Mouse (Mus musculus) limb, embryonic 13.5 days (tissue): ENCODE measurements at regions not wholly inside any gene's neighbourhood (a gene's known extent, or its start where the extent isn't known, plus 50 kb on each side); places are given as distances from the start of the nearest gene placed in this dataset.

Experiments used
- ATAC-seq: fragments of 200-750 bp; cut with Nextera tagmentation; 2 replicates; pipeline ENCODE4 v1.8.0; 2017; ENCODE audit warnings: low read depth, moderate number of reproducible peaks, moderate TSS enrichment; ENCODE audit not compliant: low FRiP score
- H3K27ac ChIP-seq: fragments of 300-500 bp; sonication (generic); 2 replicates; pipeline ENCODE4 v1.5.1; 2015; ENCODE audit warnings: inconsistent platforms, mild to moderate bottlenecking, moderate library complexity
- H3K27me3 ChIP-seq: fragments of 300-500 bp; sonication (generic); 2 replicates; pipeline ENCODE4 v1.6.1; 2015; ENCODE audit warnings: mild to moderate bottlenecking, inconsistent platforms
- H3K36me3 ChIP-seq: fragments of 300-500 bp; sonication (generic); 2 replicates; pipeline ENCODE4 v1.6.1; 2015; ENCODE audit warnings: inconsistent platforms, mild to moderate bottlenecking, moderate library complexity
- H3K4me1 ChIP-seq: fragments of 300-500 bp; sonication (generic); 2 replicates; pipeline ENCODE4 v1.6.1; 2015; ENCODE audit warnings: inconsistent platforms
- H3K4me2 ChIP-seq: fragments of 300-500 bp; sonication (generic); replicated peaks from 2 replicates; pipeline ENCODE4 v1.6.1; 2015; ENCODE audit warnings: inconsistent platforms, mild to moderate bottlenecking, moderate library complexity
- H3K4me3 ChIP-seq: fragments of 300-500 bp; sonication (generic); 2 replicates; pipeline ENCODE4 v1.5.1; 2015; ENCODE audit warnings: moderate library complexity, mild to moderate bottlenecking, inconsistent platforms
- H3K9ac ChIP-seq: fragments of 300-500 bp; sonication (generic); 2 replicates; pipeline ENCODE4 v1.6.1; 2015; ENCODE audit warnings: mild to moderate bottlenecking, inconsistent platforms
- H3K9me3 ChIP-seq: fragments of 300-500 bp; sonication (generic); 2 replicates; pipeline ENCODE4 v1.6.1; 2016; ENCODE audit warnings: inconsistent platforms
- WGBS: fragments of 180-500 bp; shearing (Covaris S2); methylation state at CpG from one replicate; pipeline ENCODE4 v1.1.7; 2015; 5-methylcytosine and 5-hydroxymethylcytosine counted together

DNA sequence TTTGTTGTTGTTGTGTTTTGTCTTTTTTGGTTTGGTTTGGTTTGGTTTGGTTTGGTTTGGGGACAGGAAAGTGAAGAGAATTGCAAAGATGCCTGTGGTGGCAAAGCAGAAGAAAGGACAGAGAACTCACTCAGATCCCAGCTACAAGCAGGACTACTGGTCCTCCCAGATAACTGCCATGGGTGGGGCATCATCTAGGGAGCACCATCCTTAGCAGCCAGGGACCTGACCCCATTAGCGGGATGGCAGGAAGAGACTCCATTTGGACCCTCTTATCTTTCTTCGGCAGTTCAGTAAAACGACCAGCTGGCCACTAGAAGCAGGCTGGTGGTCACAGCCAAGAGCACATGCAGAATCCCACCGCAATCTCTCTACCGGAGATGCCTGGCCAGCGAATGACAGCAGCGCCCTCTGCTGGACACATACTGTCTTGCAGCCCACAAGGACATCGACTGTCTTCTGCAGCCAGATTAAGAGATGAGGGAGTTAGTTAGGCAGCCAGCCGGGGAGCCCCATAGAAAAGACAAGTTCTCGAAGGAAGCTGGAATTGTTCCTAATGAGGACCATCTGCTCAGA, 119.8 kb downstream of the Gm9195 start:
- Histone ChIP-seq H3K4me3 (no peak overlapping the region), H3K4me1 (no peaks in the 10 kb centered on the region), H3K36me3 (no peaks in the 10 kb centered on the region), H3K9me3 (no peaks in the 10 kb centered on the region), H3K27me3 (peaks cover 10% of the 10 kb centered on the region; the same call in 1 of the 2 replicates), H3K4me2 (no peak overlapping the region; the same call in 1 of the 2 replicates), H3K27ac (no peak overlapping the region), H3K9ac (no peak overlapping the region)
- 7% methylated on average over 10 of the region's 10 CpGs for WGBS
- ATAC-seq, result peak; percentile 66

DNA sequence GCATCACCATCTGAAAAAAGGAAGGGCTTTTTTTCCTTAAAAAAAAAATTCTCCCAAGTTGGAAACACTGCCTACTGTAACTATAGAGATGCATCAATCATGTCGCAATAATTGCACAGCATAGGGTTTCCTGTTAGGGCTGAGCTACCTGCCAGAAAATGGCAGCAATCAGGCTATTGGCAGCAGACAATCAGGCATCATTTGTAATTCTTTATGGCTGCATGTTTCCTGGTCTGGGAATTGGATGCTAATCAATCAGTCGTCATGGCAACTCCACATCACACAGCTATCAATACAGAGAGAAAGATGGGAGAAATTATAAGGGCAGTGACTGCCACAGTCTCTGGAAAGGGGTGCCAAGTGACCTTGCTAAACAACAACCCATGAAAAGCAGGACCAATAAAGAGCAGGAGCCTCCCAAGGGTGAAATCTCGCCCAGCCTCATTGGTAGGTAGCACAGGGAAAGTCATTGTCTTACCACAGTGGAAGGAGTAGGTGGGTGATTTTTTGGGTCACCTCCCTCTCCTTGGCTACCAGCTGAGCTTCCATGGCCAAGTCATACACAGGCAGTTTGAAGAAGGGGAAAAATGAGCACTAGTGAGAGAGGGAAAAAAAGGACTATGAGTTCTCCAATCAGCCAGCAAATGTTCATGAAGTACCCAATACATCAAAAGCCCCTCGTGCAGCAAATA, 130.7 kb downstream of the Gm9195 start:
- Histone ChIP-seq H3K4me2 (no peak overlapping the region), H3K4me3 (no peak overlapping the region), H3K9ac (no peak overlapping the region), H3K4me1 (peaks cover 4% of the 10 kb centered on the region; the same call in 1 of the 2 replicates), H3K27ac (no peak overlapping the region), H3K36me3 (no peaks in the 10 kb centered on the region), H3K27me3 (no peaks in the 10 kb centered on the region), H3K9me3 (no peaks in the 10 kb centered on the region)
- no peak for ATAC-seq
- WGBS, result 85% methylated on average over 4 of the region's 4 CpGs

DNA sequence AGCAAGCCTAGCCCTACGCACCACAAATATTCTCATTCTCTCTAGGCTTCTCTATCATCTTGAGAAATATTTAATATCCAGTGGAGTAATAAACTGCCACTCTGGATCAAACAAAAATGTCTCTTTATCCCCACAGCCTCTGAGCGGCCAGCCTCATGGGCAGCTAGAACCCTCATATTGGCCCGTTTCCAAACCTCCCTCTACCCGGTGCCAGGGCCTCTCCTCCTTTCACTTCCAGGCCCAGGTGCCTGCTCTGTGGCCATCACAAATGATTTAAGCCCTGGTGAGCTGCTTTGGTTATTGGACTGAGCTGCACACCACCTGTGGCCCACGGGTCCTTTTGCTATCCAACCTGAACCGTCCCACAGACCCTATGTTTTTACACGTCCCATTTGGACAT, 131.5 kb downstream of the Gm9195 start:
- Histone ChIP-seq H3K27ac (no peak overlapping the region), H3K4me3 (no peak overlapping the region), H3K4me1 (peaks cover 4% of the 10 kb centered on the region; the same call in 1 of the 2 replicates), H3K9ac (no peak overlapping the region), H3K9me3 (no peaks in the 10 kb centered on the region), H3K4me2 (no peak overlapping the region), H3K36me3 (no peaks in the 10 kb centered on the region), H3K27me3 (no peaks in the 10 kb centered on the region)
- no peak for ATAC-seq
- WGBS, result 84% methylated on average over 7 of the region's 7 CpGs

DNA sequence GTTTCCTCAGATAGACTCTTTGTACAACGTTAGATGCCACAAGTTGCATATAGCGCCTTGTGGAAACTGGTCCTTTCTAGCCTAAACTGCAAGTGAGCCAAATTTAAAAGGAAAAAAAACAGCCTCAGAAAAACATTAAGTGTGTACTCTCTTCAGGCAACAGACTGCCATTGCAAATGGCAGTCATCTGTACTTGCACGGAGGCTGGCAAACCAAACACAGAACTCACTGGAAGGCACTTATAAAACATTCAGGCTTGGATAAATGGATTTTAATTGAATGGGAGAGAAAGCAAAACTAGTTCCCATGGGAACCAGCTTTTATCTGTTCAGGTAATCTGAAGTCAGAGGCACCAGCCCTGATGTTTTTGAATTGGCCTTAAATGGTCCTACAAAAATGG, 133.7 kb downstream of the Gm9195 start:
- WGBS, result 88% methylated on average over 3 of the region's 3 CpGs
- Histone ChIP-seq H3K9ac (no peak overlapping the region), H3K4me1 (peaks cover 4% of the 10 kb centered on the region; the same call in 1 of the 2 replicates), H3K27ac (no peak overlapping the region), H3K4me3 (no peak overlapping the region), H3K27me3 (no peaks in the 10 kb centered on the region), H3K4me2 (no peak overlapping the region), H3K9me3 (no peaks in the 10 kb centered on the region), H3K36me3 (no peaks in the 10 kb centered on the region)
- no peak for ATAC-seq

DNA sequence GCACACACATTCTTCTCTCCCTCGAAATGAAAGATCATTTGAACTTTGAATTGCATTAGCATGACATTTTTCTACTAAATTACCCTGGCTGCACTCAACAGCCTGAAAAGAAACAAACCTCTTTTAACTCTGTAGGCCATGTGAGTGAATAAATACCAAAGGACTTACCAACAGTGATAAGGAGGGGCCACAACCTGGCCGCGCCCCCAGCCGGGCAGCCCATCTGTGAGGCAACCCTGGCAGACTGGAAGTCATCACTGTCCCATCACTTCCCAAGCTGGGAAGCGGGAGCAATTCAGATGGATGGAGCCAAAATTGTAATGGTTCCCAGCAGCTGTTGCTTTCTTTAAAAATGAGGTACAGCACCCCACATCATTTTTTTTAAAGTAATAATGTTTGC, 149.5 kb downstream of the Gm9195 start:
- H3K27me3 ChIP-seq, result no peaks in the 10 kb centered on the region
- H3K27ac ChIP-seq, result no peak overlapping the region
- H3K4me1 ChIP-seq, result peaks cover 12% of the 10 kb centered on the region; the same call in 1 of the 2 replicates
- no peaks in the 10 kb centered on the region for H3K9me3 ChIP-seq
- no peak overlapping the region for H3K4me3 ChIP-seq
- no peak overlapping the region for H3K4me2 ChIP-seq
- no peak; the same call in 1 of the 2 replicates for ATAC-seq
- H3K9ac ChIP-seq, result no peak overlapping the region
- H3K36me3 ChIP-seq, result no peaks in the 10 kb centered on the region
- 55% methylated on average over 5 of the region's 5 CpGs for WGBS

DNA sequence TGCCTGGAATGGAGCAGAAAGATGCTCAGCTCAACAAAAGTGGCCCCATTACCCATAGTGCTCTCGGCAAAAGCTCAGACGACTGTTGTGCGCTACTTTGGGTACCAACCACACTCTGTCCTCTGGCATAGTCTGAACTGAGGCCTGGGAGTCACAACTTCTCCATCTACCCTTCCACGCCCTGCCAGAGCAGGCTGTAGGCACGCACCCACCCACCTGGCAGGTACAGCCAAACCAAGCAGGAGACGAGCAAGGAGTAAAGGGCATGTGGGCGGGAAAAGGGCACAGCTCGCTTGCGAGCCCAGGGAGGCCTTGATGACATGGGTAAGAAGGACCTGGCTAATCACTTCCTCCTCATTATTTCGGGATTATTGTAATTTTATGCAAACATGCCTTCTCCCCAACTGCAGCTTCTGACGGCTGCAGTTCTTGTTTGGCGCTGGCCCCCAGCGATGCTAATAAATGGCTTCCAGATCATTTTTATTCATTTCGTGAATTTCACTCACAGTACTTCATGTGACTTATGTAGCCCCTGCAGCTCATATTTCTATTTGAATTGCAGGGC, 150.0 kb downstream of the Gm9195 start:
- no peaks in the 10 kb centered on the region for H3K27me3 ChIP-seq
- no peak for ATAC-seq
- H3K36me3 ChIP-seq, result no peaks in the 10 kb centered on the region
- H3K9ac ChIP-seq, result no peak overlapping the region
- no peak overlapping the region for H3K4me2 ChIP-seq
- peaks cover 12% of the 10 kb centered on the region; the same call in 1 of the 2 replicates for H3K4me1 ChIP-seq
- H3K9me3 ChIP-seq, result no peaks in the 10 kb centered on the region
- no peak overlapping the region for H3K4me3 ChIP-seq
- WGBS, result 64% methylated on average over 14 of the region's 14 CpGs
- H3K27ac ChIP-seq, result no peak overlapping the region

DNA sequence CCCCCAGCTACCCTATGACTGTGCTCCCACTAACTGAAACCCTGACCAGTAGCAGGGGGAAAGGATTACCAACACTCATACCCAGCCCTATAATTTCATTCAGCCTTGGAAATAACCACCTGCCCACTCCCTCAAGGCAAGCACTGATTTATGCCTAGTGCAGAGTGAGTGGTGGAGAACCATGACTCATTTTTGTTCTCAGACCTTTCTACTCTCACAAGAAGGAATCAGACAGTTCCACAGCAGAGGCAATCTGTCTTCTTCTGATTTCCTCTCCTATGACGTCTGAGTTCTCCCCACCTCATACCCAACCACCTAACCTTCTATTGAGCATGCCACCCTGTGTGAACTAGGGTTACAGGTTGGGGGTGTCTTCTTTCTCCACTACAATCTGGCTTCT, 153.6 kb downstream of the Gm9195 start:
- no peaks in the 10 kb centered on the region for H3K27me3 ChIP-seq
- no peaks in the 10 kb centered on the region for H3K9me3 ChIP-seq
- no peaks in the 10 kb centered on the region for H3K36me3 ChIP-seq
- no peak overlapping the region for H3K9ac ChIP-seq
- H3K4me1 ChIP-seq, result peaks cover 12% of the 10 kb centered on the region; the same call in 1 of the 2 replicates
- ATAC-seq, result no peak
- H3K27ac ChIP-seq, result no peak overlapping the region
- H3K4me2 ChIP-seq, result no peak overlapping the region
- no peak overlapping the region for H3K4me3 ChIP-seq
- 73% methylated on average over 1 of the region's 1 CpGs for WGBS

DNA sequence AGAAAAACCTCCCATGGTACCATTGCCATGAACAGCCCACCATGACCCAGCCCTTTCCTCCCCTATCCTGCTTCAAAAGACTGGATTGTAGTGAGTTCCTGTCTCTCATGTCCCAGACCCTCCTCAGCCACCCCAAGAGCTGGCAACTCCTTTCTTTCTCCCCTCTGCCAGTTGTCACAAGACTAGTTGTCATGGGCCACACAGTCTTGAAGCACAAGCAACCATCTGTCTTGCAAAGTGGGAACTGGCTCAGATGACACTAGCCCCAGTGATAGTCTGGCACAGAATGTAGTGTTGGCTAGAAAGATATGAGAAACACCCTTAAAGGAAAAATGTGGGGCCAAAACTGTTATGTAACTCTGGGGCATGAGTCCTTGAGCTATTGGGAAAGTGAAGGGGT, 187.8 kb downstream of the Gm9195 start:
- no peaks in the 10 kb centered on the region for H3K9me3 ChIP-seq
- ATAC-seq, result no peak
- H3K9ac ChIP-seq, result no peak overlapping the region
- no peaks in the 10 kb centered on the region for H3K4me1 ChIP-seq
- H3K36me3 ChIP-seq, result no peaks in the 10 kb centered on the region
- peaks cover 4% of the 10 kb centered on the region; the same call in 1 of the 2 replicates for H3K27me3 ChIP-seq
- H3K4me3 ChIP-seq, result no peak overlapping the region
- no peak overlapping the region for H3K27ac ChIP-seq
- H3K4me2 ChIP-seq, result no peak overlapping the region

DNA sequence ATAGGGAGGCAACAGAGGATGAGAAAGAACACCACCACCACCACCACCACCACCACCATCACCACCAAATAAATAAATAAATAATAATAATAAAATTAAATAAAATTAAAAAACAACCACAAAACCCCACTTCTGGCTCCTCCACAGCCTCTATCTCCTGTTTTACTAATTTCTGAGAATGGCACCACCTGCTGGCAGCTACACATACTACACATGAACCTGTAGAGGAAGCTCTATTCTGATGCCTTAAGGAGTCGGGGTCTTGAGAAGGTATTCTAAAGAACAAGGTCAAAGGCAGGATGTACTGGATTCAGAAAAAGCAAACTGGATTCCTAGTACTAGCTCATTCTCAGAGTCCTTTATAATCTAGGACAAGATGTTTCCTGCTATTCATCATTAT, 191.6 kb downstream of the Gm9195 start:
- H3K36me3 ChIP-seq, result no peaks in the 10 kb centered on the region
- no peak overlapping the region for H3K27ac ChIP-seq
- H3K4me1 ChIP-seq, result peaks cover 11% of the 10 kb centered on the region
- no peak overlapping the region for H3K4me3 ChIP-seq
- no peaks in the 10 kb centered on the region for H3K9me3 ChIP-seq
- ATAC-seq, result no peak
- peaks cover 25% of the 10 kb centered on the region; the same call in 1 of the 2 replicates for H3K27me3 ChIP-seq
- no peak overlapping the region for H3K4me2 ChIP-seq
- WGBS, result 74% methylated on average over 1 of the region's 1 CpGs
- H3K9ac ChIP-seq, result no peak overlapping the region

DNA sequence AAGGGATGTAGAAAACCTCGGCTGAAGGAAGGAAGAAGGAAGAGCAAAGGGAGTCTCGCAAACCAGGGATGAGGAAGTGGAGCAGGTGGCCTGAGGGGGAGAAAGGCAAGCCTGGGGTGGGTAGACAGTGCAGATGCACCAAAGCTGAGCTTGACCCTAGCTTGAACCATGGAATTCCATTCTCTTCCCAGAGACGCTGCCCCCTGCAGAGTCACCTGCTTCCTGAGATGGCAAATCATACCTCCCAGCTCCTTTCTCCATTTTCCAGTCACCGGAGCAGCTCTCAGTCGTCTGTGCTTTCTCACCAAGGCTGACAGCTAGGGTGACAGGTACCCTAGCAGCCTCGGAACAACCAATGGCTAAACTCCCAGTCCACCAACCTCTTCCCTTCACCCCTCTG, 197.0 kb downstream of the Gm9195 start:
- Histone ChIP-seq H3K36me3 (no peaks in the 10 kb centered on the region), H3K4me1 (peaks cover 17% of the 10 kb centered on the region), H3K27me3 (peaks cover 37% of the 10 kb centered on the region), H3K4me2 (no peak overlapping the region), H3K9me3 (no peaks in the 10 kb centered on the region), H3K27ac (no peak overlapping the region), H3K4me3 (no peak overlapping the region), H3K9ac (no peak overlapping the region)
- no peak for ATAC-seq
- WGBS, result 23% methylated on average over 6 of the region's 6 CpGs

DNA sequence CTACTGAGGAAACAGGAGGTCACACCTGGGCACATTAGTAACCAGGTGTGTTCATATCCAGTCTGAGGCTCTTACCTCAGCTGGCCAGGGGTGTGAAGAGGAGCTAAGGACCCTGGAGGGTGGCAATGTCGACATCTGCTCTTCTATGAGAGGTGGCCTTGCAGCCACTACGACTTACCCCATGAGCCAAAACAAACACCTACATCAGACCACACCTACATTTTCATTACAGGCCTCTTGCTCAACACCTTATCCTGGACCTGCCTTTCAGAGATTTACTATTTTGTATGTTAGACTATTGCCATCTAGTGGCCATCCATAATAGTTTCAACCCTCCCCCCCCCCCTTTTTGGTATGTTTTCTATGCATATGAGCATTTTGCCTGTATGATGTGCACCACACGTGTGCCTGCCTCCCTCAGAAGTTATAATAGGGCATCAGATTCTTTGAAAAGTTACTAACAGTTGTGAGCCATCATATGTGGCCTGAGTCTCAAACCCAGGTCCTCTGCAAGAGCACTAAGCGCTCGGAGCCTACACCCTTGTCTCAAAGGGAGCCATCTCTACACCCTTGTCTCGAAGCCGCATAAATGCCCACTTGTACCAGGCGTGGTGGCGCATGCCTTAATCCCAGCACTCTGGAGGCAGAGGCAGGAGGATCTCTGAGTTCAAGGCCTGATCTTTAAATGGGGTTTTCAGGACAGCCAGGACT, 197.8 kb downstream of the Gm9195 start:
- Histone ChIP-seq H3K4me1 (peaks cover 17% of the 10 kb centered on the region), H3K36me3 (no peaks in the 10 kb centered on the region), H3K27ac (no peak overlapping the region), H3K9ac (no peak overlapping the region), H3K4me3 (no peak overlapping the region), H3K9me3 (no peaks in the 10 kb centered on the region), H3K27me3 (peaks cover 36% of the 10 kb centered on the region), H3K4me2 (no peak overlapping the region)
- WGBS, result 63% methylated on average over 9 of the region's 9 CpGs
- peak; percentile 57; the same call in 1 of the 2 replicates for ATAC-seq

DNA sequence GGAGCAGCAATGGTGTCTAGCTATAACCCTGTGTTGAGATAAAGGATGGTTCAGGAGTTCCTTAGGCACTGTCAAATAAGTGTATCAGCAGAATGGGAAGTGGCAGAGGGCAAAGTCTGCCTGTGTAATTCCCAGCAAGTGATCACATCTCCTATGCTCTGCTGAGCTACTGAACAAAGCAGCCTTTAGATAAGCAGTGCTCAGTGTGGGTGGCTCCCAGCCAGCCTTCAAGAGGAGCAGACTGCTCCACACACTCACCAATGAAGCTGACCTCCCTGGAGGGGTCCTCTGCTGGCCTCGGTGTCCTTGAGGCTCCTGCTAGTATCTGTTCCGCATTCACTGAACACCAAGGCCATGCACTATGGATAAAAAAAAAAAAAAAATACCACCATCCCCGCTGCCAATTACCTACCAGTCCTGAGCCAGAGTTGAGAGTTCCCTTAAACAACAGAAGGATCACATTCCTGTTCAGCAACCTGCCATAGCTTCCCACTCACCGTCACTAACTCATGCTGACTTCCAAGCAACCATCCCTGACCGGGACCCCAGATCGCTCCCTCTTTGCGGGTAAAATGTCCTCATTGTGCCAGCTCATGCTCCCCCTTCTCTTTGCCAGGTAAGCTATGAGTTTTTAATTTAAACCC, 198.9 kb downstream of the Gm9195 start:
- Histone ChIP-seq H3K27me3 (peaks cover 32% of the 10 kb centered on the region), H3K36me3 (no peaks in the 10 kb centered on the region), H3K4me3 (no peak overlapping the region), H3K27ac (no peak overlapping the region), H3K4me2 (no peak overlapping the region), H3K4me1 (peaks cover 17% of the 10 kb centered on the region), H3K9ac (no peak overlapping the region), H3K9me3 (no peaks in the 10 kb centered on the region)
- WGBS, result 83% methylated on average over 7 of the region's 7 CpGs
- no peak for ATAC-seq
